Mouse (Mus musculus) heart, adult 2 months (tissue): Measurements from ENCODE around the gene Magea2.
"Not testable (repeated sequence)": the region's sequence is repeated elsewhere in the genome, so short reads cannot be mapped to it uniquely, and the experiment has no call there.

Source experiments
- CTCF ChIP-seq: fragments of 200-600 bp; IDR thresholded peaks from 2 replicates; pipeline ENCODE4 v1.8.1; 2022; ENCODE audit warnings: antibody characterized with exemption, mild to moderate bottlenecking, moderate library complexity
- EP300 ChIP-seq: fragments of 200-500 bp; IDR thresholded peaks from 2 replicates; pipeline ENCODE4 v1.6.1; 2011; ENCODE audit warnings: low read depth, low read length, control low read depth; ENCODE audit not compliant: insufficient read depth

DNA sequence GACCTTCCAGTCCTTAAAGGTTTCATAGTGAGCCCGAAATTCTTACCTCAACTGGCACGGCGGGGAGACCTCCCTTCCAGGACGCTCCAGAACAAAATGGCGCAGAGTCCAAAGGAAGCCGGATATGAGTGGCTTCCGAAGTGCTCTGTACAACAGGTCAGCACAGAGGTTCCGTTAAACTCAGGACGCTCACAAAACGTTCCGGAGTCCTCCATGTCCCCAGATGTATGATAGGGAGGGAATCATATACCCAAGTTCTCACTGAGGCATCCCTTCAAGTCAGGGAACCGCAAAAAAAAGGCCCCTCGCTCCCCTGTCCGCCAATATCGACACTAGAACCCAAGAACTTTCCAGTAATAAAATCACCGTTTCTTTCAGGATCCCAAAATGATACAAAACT is 30.4 kb downstream of the Magea2 start, which contains the start of gene Magea5:
- TF ChIP-seq EP300, CTCF: not testable (repeated sequence)
